Mouse (Mus musculus): ENCODE data around the gene 1110017D15Rik.

GRCm38 (mm10) chr4:41469199-41469598, 47.9 kb downstream of the 1110017D15Rik start:
- TF ChIP-seq CTCF (IDR thresholded peaks at IDR 0.05; ENCODE audit: borderline replicate concordance, control insufficient read depth, extremely low read depth, insufficient read depth, low read length, poor library complexity), result no peak
- no peak for TF ChIP-seq POLR2A (IDR thresholded peaks at IDR 0.05; ENCODE audit: control insufficient read depth, extremely low read depth, insufficient read depth, low read length, poor library complexity)

Measured in thymus, adult 2 months (tissue).